Mouse (Mus musculus) olfactory bulb, adult 2 months (tissue): ENCODE measurements around the gene C8g.

Experiments used
- CTCF ChIP-seq: fragments of 200-500 bp; IDR thresholded peaks from 2 replicates; pipeline ENCODE4 v1.5.1; 2012; ENCODE audit warnings: low read depth, mild to moderate bottlenecking, low read length, moderate library complexity; ENCODE audit not compliant: insufficient read depth
- POLR2A ChIP-seq: fragments of 200-500 bp; IDR thresholded peaks from 2 replicates; pipeline ENCODE4 v1.6.1; 2012; ENCODE audit warnings: mild to moderate bottlenecking, low read depth, low read length, moderate library complexity; ENCODE audit not compliant: insufficient read depth

GRCm38 (mm10) chr2:25504538-25504937 is 3.0 kb upstream of the C8g start:
- TF ChIP-seq POLR2A (no peak), CTCF (no peak)
